Mouse (Mus musculus): ENCODE results near the gene Rnase1.
"Not testable (repeated sequence)": the region's sequence is repeated elsewhere in the genome, so short reads cannot be mapped to it uniquely, and the experiment has no call there.

Gene Rnase1

GRCm38 (mm10) chr14:51146685-51147084, at the start of gene Rnase1:
Rnase1 (minus strand) TSS chr14:51146785.
- DNase-seq (ENCODE audit: low spot score in 2 of 2) = no peak

- DNase-seq (ENCODE audit: low spot score in 2 of 2) = no peak
These were observed 49.1 kb upstream of the Rnase1 start for GRCm38 (mm10) chr14:51195681-51196080.

GRCm38 (mm10) chr14:51181051-51181450, 34.5 kb upstream of the Rnase1 start:
- DNase-seq (ENCODE audit: low spot score in 2 of 2) = not testable (repeated sequence)

- no peak for DNase-seq (ENCODE audit: low spot score in 2 of 2)
These were observed 27.3 kb upstream of the Rnase1 start for GRCm38 (mm10) chr14:51173843-51174242.

- not testable (repeated sequence) for DNase-seq (ENCODE audit: low spot score in 2 of 2)
These were observed 26.4 kb upstream of the Rnase1 start for GRCm38 (mm10) chr14:51172947-51173346.

- peak in 1 of 2 experiments; percentile 12 for DNase-seq (ENCODE audit: low spot score in 2 of 2)
These were observed 25.7 kb upstream of the Rnase1 start for GRCm38 (mm10) chr14:51172095-51172865.

GRCm38 (mm10) chr14:51166068-51166467, 19.5 kb upstream of the Rnase1 start:
- DNase-seq (ENCODE audit: low spot score in 2 of 2) = no peak

- DNase-seq (ENCODE audit: low spot score in 2 of 2) = no peak
These were observed 18.9 kb upstream of the Rnase1 start for GRCm38 (mm10) chr14:51165435-51165834.

- DNase-seq (ENCODE audit: low spot score in 2 of 2) = not testable (repeated sequence)
These were observed 16.7 kb upstream of the Rnase1 start for GRCm38 (mm10) chr14:51163323-51163722.

- not testable (repeated sequence) for DNase-seq (ENCODE audit: low spot score in 2 of 2)
These were observed 15.4 kb upstream of the Rnase1 start, which contains the start of gene Rnase2b for GRCm38 (mm10) chr14:51161976-51162375. Rnase2b (plus strand) TSS chr14:51162260.

- DNase-seq (ENCODE audit: low spot score in 2 of 2) = no peak
These were observed 10.5 kb upstream of the Rnase1 start for GRCm38 (mm10) chr14:51157072-51157471.

- DNase-seq (ENCODE audit: low spot score in 2 of 2) = no peak
These were observed 10.1 kb upstream of the Rnase1 start for GRCm38 (mm10) chr14:51156736-51157068.

- DNase-seq (ENCODE audit: low spot score in 2 of 2) = no peak
These were observed 9.6 kb upstream of the Rnase1 start for GRCm38 (mm10) chr14:51156056-51156735.

GRCm38 (mm10) chr14:51152249-51152870, 5.8 kb upstream of the Rnase1 start:
- DNase-seq (ENCODE audit: low spot score in 2 of 2) = no peak

GRCm38 (mm10) chr14:51150206-51150831, 3.7 kb upstream of the Rnase1 start:
- no peak for DNase-seq (ENCODE audit: low spot score in 2 of 2)

GRCm38 (mm10) chr14:51149164-51149563, 2.6 kb upstream of the Rnase1 start:
- DNase-seq (ENCODE audit: low spot score in 2 of 2) = no peak

- DNase-seq (ENCODE audit: low spot score in 2 of 2) = no peak
These were observed 1.4 kb upstream of the Rnase1 start for GRCm38 (mm10) chr14:51148006-51148405.

GRCm38 (mm10) chr14:51145521-51145920, 1.1 kb downstream of the Rnase1 start:
- DNase-seq (ENCODE audit: low spot score in 2 of 2) = no peak

GRCm38 (mm10) chr14:51144451-51144850, 2.1 kb downstream of the Rnase1 start:
- no peak for DNase-seq (ENCODE audit: low spot score in 2 of 2)

- DNase-seq (ENCODE audit: low spot score in 2 of 2) = no peak
These were observed 2.6 kb downstream of the Rnase1 start for GRCm38 (mm10) chr14:51143937-51144336.

- DNase-seq (ENCODE audit: low spot score in 2 of 2) = no peak
These were observed 3.3 kb downstream of the Rnase1 start for GRCm38 (mm10) chr14:51143287-51143686.

GRCm38 (mm10) chr14:51142568-51142967, 4.0 kb downstream of the Rnase1 start:
- no peak for DNase-seq (ENCODE audit: low spot score in 2 of 2)

Data from spleen, postnatal 14 days (tissue).